Mouse (Mus musculus) ovary, adult 18-20 months (tissue): ENCODE data around the gene 4930505A04Rik.
"Not testable (repeated sequence)": the region's sequence is repeated elsewhere in the genome, so short reads cannot be mapped to it uniquely, and the experiment has no call there.

ENCODE experiments used
- DNase-seq: peaks from one replicate; pipeline ENCODE4 v3.0.0; 2022; ENCODE audit warnings: low spot score, mixed read lengths

4930505A04Rik gene

GRCm38 (mm10) chr11:30471751-30472593 is at the start of gene 4930505A04Rik:
TSS of gene 4930505A04Rik (minus strand) at chr11:30471827.
- DNase-seq, result peak; percentile 84

GRCm38 (mm10) chr11:30517133-30517532 is 45.5 kb upstream of the 4930505A04Rik start:
- no peak for DNase-seq

GRCm38 (mm10) chr11:30508178-30508577 is 36.6 kb upstream of the 4930505A04Rik start:
- no peak for DNase-seq

- no peak for DNase-seq
These were observed 27.2 kb upstream of the 4930505A04Rik start for GRCm38 (mm10) chr11:30498738-30499355.

GRCm38 (mm10) chr11:30497151-30497550 is 25.5 kb upstream of the 4930505A04Rik start:
- DNase-seq, result no peak

GRCm38 (mm10) chr11:30491515-30492260 is 20.1 kb upstream of the 4930505A04Rik start:
- no peak for DNase-seq

- DNase-seq, result no peak
These were observed 16.6 kb upstream of the 4930505A04Rik start for GRCm38 (mm10) chr11:30488183-30488582.

GRCm38 (mm10) chr11:30483286-30483685 is 11.7 kb upstream of the 4930505A04Rik start:
- DNase-seq, result no peak

- no peak for DNase-seq
These were observed 440 bp downstream of the 4930505A04Rik start for GRCm38 (mm10) chr11:30471187-30471586.

- no peak for DNase-seq
These were observed 17.3 kb downstream of the 4930505A04Rik start for GRCm38 (mm10) chr11:30454331-30454730.

GRCm38 (mm10) chr11:30448126-30448525 is 23.5 kb downstream of the 4930505A04Rik start:
- DNase-seq, result no peak

- no peak for DNase-seq
These were observed 24.1 kb downstream of the 4930505A04Rik start for GRCm38 (mm10) chr11:30447561-30447960.

- not testable (repeated sequence) for DNase-seq
These were observed 27.3 kb downstream of the 4930505A04Rik start for GRCm38 (mm10) chr11:30444192-30444905.

GRCm38 (mm10) chr11:30443746-30444145 is 27.9 kb downstream of the 4930505A04Rik start:
- DNase-seq, result no peak

- DNase-seq, result no peak
These were observed 38.2 kb downstream of the 4930505A04Rik start for GRCm38 (mm10) chr11:30433256-30433950.

- no peak for DNase-seq
These were observed 66.0 kb downstream of the 4930505A04Rik start for GRCm38 (mm10) chr11:30405581-30405980.

- DNase-seq, result no peak
These were observed 66.9 kb downstream of the 4930505A04Rik start for GRCm38 (mm10) chr11:30404619-30405200.

- no peak for DNase-seq
These were observed 77.3 kb downstream of the 4930505A04Rik start for GRCm38 (mm10) chr11:30394351-30394750.

GRCm38 (mm10) chr11:30383076-30383475 is 88.6 kb downstream of the 4930505A04Rik start:
- DNase-seq, result no peak
